Mouse (Mus musculus) lung, postnatal 10 days (tissue): Measurements from ENCODE around the gene Atg16l2.

Experiments
- DNase-seq: peaks from one replicate; pipeline ENCODE4 v3.0.0; 2021

The Atg16l2 gene

GRCm38 (mm10) chr7:101320399-101321217 is 18.6 kb upstream of the Atg16l2 start:
- DNase-seq: no peak

- DNase-seq: no peak
These were observed 17.7 kb upstream of the Atg16l2 start for GRCm38 (mm10) chr7:101319796-101320195.

DNA sequence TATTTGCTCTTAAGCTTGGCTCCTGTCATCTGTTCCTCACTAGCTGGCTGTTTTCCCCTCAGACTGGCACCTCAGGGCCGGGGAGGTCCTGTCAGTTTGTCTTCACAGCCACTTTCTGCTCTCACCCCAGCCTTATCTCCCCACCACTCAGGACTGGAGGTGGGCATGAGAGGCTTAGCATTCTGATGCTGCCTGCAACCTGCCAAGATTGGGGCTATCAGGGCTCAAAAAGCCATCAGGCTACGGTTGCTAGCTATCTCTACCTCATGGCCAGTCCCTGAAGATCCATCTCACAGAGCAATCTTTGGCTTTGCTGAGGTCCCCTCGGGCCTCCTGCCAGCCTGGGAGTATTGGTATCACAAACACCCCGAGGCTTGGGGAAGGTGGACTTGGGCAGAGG is 16.8 kb upstream of the Atg16l2 start:
- no peak for DNase-seq

GRCm38 (mm10) chr7:101317014-101317413 is 15.0 kb upstream of the Atg16l2 start, which contains the start of gene Stard10:
Gene Stard10, plus strand, starts transcription at chr7:101317086.
- DNase-seq: no peak

GRCm38 (mm10) chr7:101316591-101317001 is 14.5 kb upstream of the Atg16l2 start:
- DNase-seq: peak; percentile 53

DNA sequence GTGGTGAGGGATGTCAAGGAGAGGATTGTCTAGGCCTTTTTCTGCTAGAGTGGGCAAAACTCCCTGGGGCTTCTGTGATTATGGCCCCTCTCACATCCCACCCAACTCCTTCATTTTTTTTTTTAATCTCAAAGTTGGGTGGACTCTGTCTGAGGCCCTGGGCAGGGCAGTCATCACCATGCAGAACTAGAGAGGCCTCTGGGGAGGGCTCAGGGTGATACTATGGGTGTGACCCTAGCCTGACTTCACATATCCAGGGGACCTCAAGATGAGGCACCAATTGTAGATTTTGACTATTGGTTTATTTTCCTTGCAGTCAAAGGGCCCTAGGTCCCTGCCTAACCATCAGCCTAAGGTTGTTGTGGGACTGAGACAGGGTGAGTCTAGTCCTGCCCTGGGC is 13.6 kb upstream of the Atg16l2 start:
- DNase-seq: no peak

DNA sequence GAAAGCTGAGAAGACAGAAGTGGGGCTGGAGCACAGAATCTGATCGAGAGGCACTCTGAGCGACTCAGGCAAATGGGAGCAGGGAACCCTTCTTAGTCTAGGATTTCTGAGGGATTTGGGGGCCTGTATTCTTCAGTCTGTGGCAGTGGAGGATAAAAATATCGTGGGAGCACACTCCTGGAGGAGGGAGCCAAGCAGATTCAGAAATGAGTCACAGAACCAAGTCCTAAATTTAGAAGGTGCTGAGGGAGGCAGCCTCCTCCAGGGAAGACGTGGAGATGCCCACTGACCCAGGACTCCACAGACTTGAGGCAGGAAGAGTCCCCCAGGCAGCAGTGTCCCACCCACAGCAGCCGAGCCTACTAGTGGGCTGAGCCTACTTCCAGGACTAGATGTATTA is 12.3 kb upstream of the Atg16l2 start:
- DNase-seq: no peak

GRCm38 (mm10) chr7:101313033-101313432 is 11.0 kb upstream of the Atg16l2 start:
- DNase-seq: no peak

DNA sequence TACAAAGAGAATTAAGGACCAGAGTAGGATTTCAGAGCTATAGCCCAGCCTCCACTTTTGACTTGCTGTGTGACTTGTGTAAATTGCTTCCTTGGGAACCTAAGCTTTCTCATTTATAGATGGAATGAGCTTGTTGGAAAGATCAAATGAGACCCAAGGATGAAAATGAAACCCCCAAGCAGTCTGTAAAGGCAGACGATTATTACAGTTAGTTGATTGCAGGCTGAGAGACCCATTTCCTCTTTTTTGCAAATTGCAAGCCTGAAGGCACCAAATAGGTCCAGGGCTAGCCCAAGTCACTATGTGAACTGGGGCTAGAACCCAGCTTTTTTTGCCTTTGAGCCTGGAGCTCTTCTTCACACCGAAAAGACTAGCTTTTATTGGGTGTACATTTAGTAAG is 9.0 kb upstream of the Atg16l2 start:
- DNase-seq: no peak

GRCm38 (mm10) chr7:101310327-101311028 is 8.4 kb upstream of the Atg16l2 start:
- DNase-seq: peak; percentile 98

DNA sequence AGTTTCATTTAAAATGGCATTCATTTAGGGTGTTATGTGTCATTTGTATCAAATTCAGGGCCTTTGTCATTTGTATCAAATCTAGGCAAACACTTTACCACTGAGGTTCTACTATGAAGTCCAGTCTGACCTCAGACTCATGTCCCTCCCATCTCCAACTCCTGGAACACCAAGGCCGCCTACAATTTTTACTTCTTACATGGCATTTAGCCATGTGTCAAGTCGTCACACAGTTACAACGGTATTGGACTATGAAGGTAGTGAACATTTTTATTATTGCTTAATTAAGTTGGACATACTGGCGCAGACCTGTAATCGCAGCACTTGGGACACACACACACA is 7.9 kb upstream of the Atg16l2 start:
- no peak for DNase-seq

- DNase-seq: no peak
These were observed 4.8 kb upstream of the Atg16l2 start for GRCm38 (mm10) chr7:101306841-101307240.

DNA sequence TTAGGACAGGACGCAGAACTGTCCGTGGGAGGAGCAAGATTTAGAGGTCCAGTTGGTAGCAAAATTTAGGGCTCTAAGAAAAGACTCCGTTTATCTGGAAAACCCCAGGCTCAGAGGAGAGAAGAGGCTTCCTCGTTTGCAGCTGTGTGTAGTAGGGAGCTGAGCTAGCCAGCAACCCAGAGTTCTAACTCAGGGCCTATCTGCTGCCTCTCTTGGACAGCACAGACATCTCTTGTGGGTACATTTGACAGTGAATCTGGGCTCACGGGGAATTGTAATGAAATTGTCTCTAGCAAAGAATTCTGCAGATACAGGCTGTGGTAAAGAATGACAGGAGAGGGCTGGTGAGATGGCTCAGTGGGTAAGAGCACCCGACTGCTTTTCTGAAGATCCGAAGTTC is 640 bp upstream of the Atg16l2 start:
- DNase-seq: no peak

DNA sequence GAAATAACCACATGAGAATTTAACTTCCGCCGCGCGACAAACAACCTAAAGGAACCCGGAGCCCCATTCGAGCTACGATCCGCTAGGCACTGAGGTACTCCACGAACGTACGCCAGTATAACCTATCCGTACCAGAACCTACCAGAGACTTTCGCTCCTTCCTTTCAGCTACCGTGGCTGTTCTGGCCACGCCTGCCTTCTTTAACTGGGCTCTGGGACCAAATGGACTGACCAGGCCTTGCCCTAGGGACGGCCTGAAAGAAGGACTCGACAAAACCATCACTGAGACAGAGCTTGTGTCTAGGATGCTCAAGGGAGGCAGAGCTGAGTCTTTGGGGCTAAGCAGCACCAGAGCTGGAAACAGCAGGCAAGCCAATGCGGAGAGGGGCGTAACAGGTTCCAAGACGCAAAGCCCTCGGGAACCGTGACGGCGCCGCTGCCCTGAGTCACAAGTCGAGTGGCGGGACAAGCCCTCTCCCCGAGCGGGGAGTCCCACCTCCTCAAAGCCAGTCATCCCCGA is 630 bp downstream of the Atg16l2 start:
- DNase-seq: no peak

DNA sequence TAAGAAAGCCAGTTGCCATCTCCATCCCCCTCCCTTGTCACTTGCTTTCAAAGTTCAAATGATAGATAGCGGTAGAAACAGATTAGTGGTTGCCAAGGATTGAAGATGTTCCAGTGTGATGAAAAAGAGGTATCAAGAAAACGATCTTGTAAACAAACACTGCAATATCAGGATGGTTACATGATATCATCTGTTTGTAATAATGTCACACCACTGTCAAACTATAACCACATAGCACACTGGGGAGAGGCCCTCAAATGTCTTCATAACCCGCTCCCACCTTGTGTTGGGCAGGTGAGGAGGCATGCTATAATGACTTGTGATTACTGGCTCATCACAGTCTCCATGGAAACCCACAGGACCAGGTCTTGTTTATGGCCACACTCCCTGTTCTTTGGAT is 3.7 kb downstream of the Atg16l2 start:
- no peak for DNase-seq

DNA sequence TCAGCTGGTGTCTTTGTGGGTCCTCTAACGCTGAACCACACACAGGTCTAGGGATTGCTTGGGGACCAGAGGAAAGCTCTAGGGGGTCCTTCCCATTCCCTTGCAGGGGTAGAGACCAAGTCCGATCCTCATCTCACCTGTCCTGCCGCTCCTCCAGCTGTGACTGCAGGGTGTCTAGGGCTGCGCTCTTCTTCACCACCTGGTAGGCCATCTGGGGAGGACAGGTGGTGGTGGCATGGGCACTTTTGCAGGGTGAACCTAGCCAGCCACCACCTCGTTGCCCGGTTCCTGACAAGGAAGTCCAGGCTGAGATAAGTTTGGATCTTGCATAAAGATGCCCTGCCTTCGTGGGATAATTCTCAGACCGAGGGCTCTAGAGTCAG is 5.0 kb downstream of the Atg16l2 start:
- DNase-seq: no peak

DNA sequence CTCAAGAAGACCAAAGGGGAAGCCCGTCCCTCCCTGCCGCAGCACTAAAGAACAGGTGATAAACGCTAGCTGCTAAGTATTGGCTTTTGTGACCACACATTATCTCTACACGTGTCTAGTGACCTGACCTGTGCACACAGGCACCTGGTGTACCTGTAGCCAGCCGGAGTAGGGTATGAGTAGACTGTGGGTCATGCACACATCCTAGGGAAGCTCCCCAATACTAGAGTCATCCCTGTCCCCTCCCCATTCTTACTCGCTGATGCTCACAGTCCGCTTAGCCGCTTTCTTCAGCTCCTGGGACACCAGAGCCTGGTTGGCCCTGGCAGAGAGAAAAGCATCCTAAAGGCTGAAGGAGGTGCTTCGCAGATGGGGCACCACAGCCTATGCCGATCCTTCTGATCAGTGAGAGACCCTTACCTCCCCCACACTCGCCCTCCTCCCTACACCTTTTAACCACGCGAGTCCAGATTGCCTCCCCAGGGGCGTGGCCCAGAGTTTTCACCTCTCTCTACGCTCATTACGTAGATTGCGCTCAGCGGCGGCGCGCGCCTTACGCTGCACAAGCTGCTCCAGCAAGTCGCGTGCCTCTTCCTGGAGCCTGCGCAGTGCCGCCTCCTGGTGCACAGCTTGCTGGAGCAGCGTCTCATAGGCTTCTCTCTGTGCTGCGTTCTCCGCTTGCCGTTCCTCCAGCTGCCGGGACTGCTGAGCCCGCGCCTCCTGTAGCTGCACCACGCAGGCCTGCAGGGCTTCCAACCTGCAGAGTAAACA is 5.6 kb downstream of the Atg16l2 start:
- DNase-seq: peak; percentile 87

DNA sequence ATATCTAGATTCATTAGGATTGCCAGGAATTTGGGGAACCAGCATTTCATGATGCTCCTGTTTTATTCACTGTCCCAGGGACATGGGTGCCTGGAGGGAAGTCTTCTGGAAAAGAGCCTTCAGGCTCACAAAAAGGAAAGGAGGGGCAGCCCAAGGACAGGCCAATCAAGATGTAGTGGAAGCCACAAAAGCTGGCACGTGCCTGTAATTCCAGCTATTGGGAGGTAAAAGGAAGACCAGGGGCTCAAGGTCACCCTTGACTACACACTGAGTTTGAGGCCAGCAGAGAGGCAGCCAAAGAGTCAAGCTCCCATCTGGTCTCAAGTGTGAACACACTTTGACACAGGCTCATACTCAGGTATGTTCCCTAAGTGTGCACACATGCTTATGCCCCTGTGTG is 6.6 kb downstream of the Atg16l2 start:
- no peak for DNase-seq

DNA sequence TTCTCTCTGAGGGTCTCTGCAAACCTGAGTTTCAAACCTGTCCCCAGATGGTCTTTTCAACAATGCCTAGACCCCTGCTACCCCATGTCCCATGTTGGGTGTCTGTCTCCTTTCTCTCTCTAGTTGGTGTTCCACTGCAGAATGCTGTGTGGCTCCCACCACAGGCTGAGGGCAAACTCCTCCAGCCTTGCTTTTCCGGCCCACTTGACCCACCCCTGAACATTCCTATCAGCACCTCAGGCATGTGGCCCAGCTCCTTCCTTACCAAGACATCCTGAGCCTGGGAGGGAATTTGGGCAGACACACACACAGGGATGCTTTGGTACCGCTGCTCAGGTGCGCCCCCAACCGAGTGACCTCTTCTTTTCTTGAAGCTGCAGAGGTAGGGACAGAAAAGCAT is 8.4 kb downstream of the Atg16l2 start:
- peak; percentile 29 for DNase-seq

- no peak for DNase-seq
These were observed 8.9 kb downstream of the Atg16l2 start for GRCm38 (mm10) chr7:101293138-101293537.

GRCm38 (mm10) chr7:101292696-101293095 is 9.4 kb downstream of the Atg16l2 start:
- DNase-seq: no peak

- DNase-seq: no peak
These were observed 10.0 kb downstream of the Atg16l2 start for GRCm38 (mm10) chr7:101292086-101292485.

DNA sequence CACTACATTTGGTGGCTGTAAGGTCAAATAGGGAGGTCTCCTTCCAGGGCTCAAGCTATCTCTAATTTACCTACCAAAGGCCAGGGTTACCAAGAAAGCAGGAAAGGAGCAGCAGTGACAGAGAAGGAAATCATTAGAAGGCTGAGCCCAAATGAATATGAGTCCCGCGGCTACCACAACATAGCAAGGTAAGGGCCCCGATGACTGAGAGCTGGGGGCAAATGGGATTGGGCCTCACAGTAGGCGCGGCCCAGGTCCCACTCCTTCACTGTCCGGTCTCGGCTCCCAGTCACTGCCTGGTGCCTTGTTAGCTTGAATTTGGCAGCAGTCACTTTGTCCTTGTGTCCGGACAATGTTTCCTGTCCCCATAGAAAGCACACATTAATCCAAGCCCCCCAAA is 10.4 kb downstream of the Atg16l2 start:
- no peak for DNase-seq

DNA sequence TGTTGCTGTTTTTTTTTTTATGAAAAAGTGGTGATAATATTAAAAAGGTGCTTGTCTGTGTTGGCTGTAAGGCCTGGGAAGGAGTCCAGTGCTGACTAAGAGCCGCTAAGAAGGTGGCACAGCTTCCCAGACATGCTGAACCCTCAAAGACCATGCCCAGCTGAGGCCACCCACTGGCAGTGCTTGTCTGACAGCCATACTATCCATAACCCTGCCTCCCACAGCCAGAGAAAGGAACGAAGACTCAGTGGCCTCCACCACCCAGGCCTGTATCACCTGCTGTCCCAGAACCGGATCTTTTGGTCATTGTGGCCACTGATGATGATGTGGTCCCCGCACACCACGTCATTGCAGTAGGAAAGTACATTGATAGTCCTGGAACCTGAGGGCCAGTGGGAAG is 10.8 kb downstream of the Atg16l2 start:
- no peak for DNase-seq
